Mouse (Mus musculus): ENCODE results near the gene Ank2. TPM values are rescaled to one million over a fixed set of nuclear protein-coding genes. Genes with fewer than 3 reads are reported as not detected.

The Ank2 gene
- polyA plus RNA-seq, 1 experiment, result 0.29 TPM

- no peaks in the 10 kb centered on the region for H3K9me3 ChIP-seq (ENCODE audit: control insufficient read depth, low read length)
- TF ChIP-seq TAL1 (IDR thresholded peaks at IDR 0.05; ENCODE audit: low read length) (no peak), GATA1 (IDR thresholded peaks at IDR 0.05; ENCODE audit: low read length) (no peak)
- H3K36me3 ChIP-seq (ENCODE audit: control insufficient read depth), result no peaks in the 10 kb centered on the region
- H3K4me3 ChIP-seq (replicated peaks), result no peak overlapping the region
- no peaks in the 10 kb centered on the region for H3K27me3 ChIP-seq (ENCODE audit: control insufficient read depth)
- H3K4me1 ChIP-seq (ENCODE audit: control insufficient read depth), result no peaks in the 10 kb centered on the region
These were observed 290.3 kb downstream of the Ank2 start for GRCm38 (mm10) chr3:127208871-127209270.

GRCm38 (mm10) chr3:127205883-127206434, 293.2 kb downstream of the Ank2 start:
- no peak for TF ChIP-seq GATA1 (IDR thresholded peaks at IDR 0.05; ENCODE audit: low read length)
- TF ChIP-seq TAL1 (IDR thresholded peaks at IDR 0.05; ENCODE audit: low read length), result no peak
- Histone ChIP-seq H3K27me3 (ENCODE audit: control insufficient read depth) (no peaks in the 10 kb centered on the region), H3K9me3 (ENCODE audit: control insufficient read depth, low read length) (no peaks in the 10 kb centered on the region; the same call in 1 of the 2 replicates), H3K36me3 (ENCODE audit: control insufficient read depth) (no peaks in the 10 kb centered on the region), H3K4me1 (ENCODE audit: control insufficient read depth) (no peaks in the 10 kb centered on the region), H3K4me3 (replicated peaks) (no peak overlapping the region)

- Histone ChIP-seq H3K27me3 (ENCODE audit: control insufficient read depth) (no peaks in the 10 kb centered on the region), H3K4me3 (replicated peaks) (no peak overlapping the region), H3K4me1 (ENCODE audit: control insufficient read depth) (no peaks in the 10 kb centered on the region), H3K9me3 (ENCODE audit: control insufficient read depth, low read length) (no peaks in the 10 kb centered on the region; the same call in 1 of the 2 replicates), H3K36me3 (ENCODE audit: control insufficient read depth) (no peaks in the 10 kb centered on the region)
- TF ChIP-seq GATA1 (IDR thresholded peaks at IDR 0.05; ENCODE audit: low read length), result no peak
- TF ChIP-seq TAL1 (IDR thresholded peaks at IDR 0.05; ENCODE audit: low read length), result no peak
These were observed 296.6 kb downstream of the Ank2 start for GRCm38 (mm10) chr3:127202484-127203115.

- TF ChIP-seq GATA1 (IDR thresholded peaks at IDR 0.05; ENCODE audit: low read length) (no peak), TAL1 (IDR thresholded peaks at IDR 0.05; ENCODE audit: low read length) (no peak)
- Histone ChIP-seq H3K4me3 (replicated peaks) (no peak overlapping the region), H3K27me3 (ENCODE audit: control insufficient read depth) (no peaks in the 10 kb centered on the region), H3K36me3 (ENCODE audit: control insufficient read depth) (no peaks in the 10 kb centered on the region), H3K9me3 (ENCODE audit: control insufficient read depth, low read length) (no peaks in the 10 kb centered on the region; the same call in 1 of the 2 replicates), H3K4me1 (ENCODE audit: control insufficient read depth) (no peaks in the 10 kb centered on the region)
These were observed 298.4 kb downstream of the Ank2 start for GRCm38 (mm10) chr3:127200789-127201188.

- Histone ChIP-seq H3K4me3 (replicated peaks) (no peak overlapping the region), H3K4me1 (ENCODE audit: control insufficient read depth) (no peaks in the 10 kb centered on the region), H3K9me3 (ENCODE audit: control insufficient read depth, low read length) (peaks cover 2% of the 10 kb centered on the region; the same call in 1 of the 2 replicates), H3K36me3 (ENCODE audit: control insufficient read depth) (no peaks in the 10 kb centered on the region), H3K27me3 (ENCODE audit: control insufficient read depth) (no peaks in the 10 kb centered on the region)
- TF ChIP-seq GATA1 (IDR thresholded peaks at IDR 0.05; ENCODE audit: low read length), result no peak
- no peak for TF ChIP-seq TAL1 (IDR thresholded peaks at IDR 0.05; ENCODE audit: low read length)
These were observed 300.0 kb downstream of the Ank2 start for GRCm38 (mm10) chr3:127199112-127199665.

- no peak for TF ChIP-seq TAL1 (IDR thresholded peaks at IDR 0.05; ENCODE audit: low read length)
- no peak for TF ChIP-seq GATA1 (IDR thresholded peaks at IDR 0.05; ENCODE audit: low read length)
- no peaks in the 10 kb centered on the region for H3K27me3 ChIP-seq (ENCODE audit: control insufficient read depth)
- no peaks in the 10 kb centered on the region for H3K36me3 ChIP-seq (ENCODE audit: control insufficient read depth)
- H3K9me3 ChIP-seq (ENCODE audit: control insufficient read depth, low read length), result peaks cover 2% of the 10 kb centered on the region; the same call in 1 of the 2 replicates
- H3K4me1 ChIP-seq (ENCODE audit: control insufficient read depth), result no peaks in the 10 kb centered on the region
- H3K4me3 ChIP-seq (replicated peaks), result no peak overlapping the region
These were observed 300.5 kb downstream of the Ank2 start for GRCm38 (mm10) chr3:127198656-127199055.

GRCm38 (mm10) chr3:127188789-127189128, 310.4 kb downstream of the Ank2 start:
- Histone ChIP-seq H3K4me1 (ENCODE audit: control insufficient read depth) (no peaks in the 10 kb centered on the region), H3K4me3 (replicated peaks) (no peak overlapping the region), H3K36me3 (ENCODE audit: control insufficient read depth) (no peaks in the 10 kb centered on the region), H3K9me3 (ENCODE audit: control insufficient read depth, low read length) (no peaks in the 10 kb centered on the region), H3K27me3 (ENCODE audit: control insufficient read depth) (no peaks in the 10 kb centered on the region)
- TF ChIP-seq GATA1 (IDR thresholded peaks at IDR 0.05; ENCODE audit: low read length) (no peak), TAL1 (IDR thresholded peaks at IDR 0.05; ENCODE audit: low read length) (no peak)

GRCm38 (mm10) chr3:127188086-127188788, 310.9 kb downstream of the Ank2 start:
- H3K27me3 ChIP-seq (ENCODE audit: control insufficient read depth), result no peaks in the 10 kb centered on the region
- H3K4me3 ChIP-seq (replicated peaks), result no peak overlapping the region
- no peaks in the 10 kb centered on the region for H3K9me3 ChIP-seq (ENCODE audit: control insufficient read depth, low read length)
- no peaks in the 10 kb centered on the region for H3K4me1 ChIP-seq (ENCODE audit: control insufficient read depth)
- no peaks in the 10 kb centered on the region for H3K36me3 ChIP-seq (ENCODE audit: control insufficient read depth)
- TF ChIP-seq TAL1 (IDR thresholded peaks at IDR 0.05; ENCODE audit: low read length) (no peak), GATA1 (IDR thresholded peaks at IDR 0.05; ENCODE audit: low read length) (no peak)

GRCm38 (mm10) chr3:127187081-127187480, 312.1 kb downstream of the Ank2 start:
- TF ChIP-seq TAL1 (IDR thresholded peaks at IDR 0.05; ENCODE audit: low read length), result no peak
- no peak for TF ChIP-seq GATA1 (IDR thresholded peaks at IDR 0.05; ENCODE audit: low read length)

More at GRCm38 (mm10) chr3:127187081-127187480, 312.1 kb downstream of the Ank2 start:
- no peaks in the 10 kb centered on the region for H3K27me3 ChIP-seq (ENCODE audit: control insufficient read depth)
- no peaks in the 10 kb centered on the region for H3K36me3 ChIP-seq (ENCODE audit: control insufficient read depth)
- H3K4me1 ChIP-seq (ENCODE audit: control insufficient read depth), result no peaks in the 10 kb centered on the region
- H3K9me3 ChIP-seq (ENCODE audit: control insufficient read depth, low read length), result no peaks in the 10 kb centered on the region
- no peak overlapping the region for H3K4me3 ChIP-seq (replicated peaks)
